Mouse (Mus musculus) erythroblast, embryonic 14.5 days (primary cell): ENCODE results near the gene Epop.

Source experiments
- GATA1 ChIP-seq: IDR thresholded peaks from 2 replicates; pipeline ENCODE4 v1.6.1; 2012; ENCODE audit warnings: low read length, inconsistent platforms, mixed read lengths
- TAL1 ChIP-seq: IDR thresholded peaks from 3 replicates; pipeline ENCODE4 v1.6.1; 2012; ENCODE audit warnings: low read length, inconsistent platforms, mixed read lengths

DNA sequence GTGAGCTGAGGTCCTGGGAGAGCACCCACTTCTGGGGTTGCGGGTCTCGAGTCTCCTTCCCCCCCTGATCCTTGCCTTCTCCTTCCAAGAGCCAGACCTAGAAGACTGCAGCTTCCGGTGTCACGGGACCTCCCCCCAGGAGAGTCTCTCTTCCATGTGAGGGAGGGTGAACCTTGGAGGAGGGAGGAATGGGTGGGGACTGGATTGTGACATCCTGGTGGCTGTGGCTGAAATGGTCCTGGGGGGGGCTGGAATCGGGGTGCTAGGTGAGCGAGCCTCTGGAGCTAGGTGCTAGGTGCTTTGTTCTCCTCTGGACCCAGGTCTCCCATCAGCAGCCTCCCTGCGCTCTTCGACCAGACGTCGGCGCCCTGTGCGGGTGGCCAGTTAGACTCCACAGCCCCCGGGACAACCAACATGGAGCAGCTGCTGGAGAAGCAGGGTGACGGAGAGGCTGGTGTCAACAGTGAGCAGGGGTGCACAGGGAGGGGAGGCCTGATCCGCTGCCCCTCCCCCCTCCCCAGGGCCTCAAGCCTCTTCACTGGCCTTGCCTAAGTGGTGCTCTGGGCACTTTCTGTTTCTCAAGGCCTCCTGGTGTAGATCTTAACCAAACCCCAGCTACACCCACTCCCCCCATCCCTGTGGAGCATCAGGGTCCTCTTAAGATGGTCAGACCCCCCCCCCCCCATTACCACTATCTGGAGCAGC, 46.7 kb upstream of the Epop start:
- TF ChIP-seq GATA1 (no peak), TAL1 (no peak)
